Mouse (Mus musculus): ENCODE results near the gene Atic. TPM values are rescaled to one million over a fixed set of nuclear protein-coding genes. Genes with fewer than 3 reads are reported as not detected.
A peak's percentile ranks its signal among the peaks of the same experiment; 100 is the strongest.

Atic gene
- polyA plus RNA-seq (2015; fragmentation: Nextera tagmentation; extraction: Ambion mirVana): 27.5 and 28.0 TPM in 2 replicates

GRCm38 (mm10) chr1:71556688-71557612 lies at the start of gene Atic:
TSS of gene Atic (plus strand) at chr1:71557150.
- WGBS: under 1% methylated on average over 54 of the region's 55 CpGs
- peak; percentile 99 for ATAC-seq
- Histone ChIP-seq H3K27ac (peak within 1 kb of the TSS; percentile 54), H3K9me3 (no peaks in the 10 kb centered on the region; the same call in 1 of the 2 replicates), H3K4me2 (replicated peaks) (peak within 1 kb of the TSS; percentile 82), H3K9ac (replicated peaks) (peak within 1 kb of the TSS; percentile 75), H3K4me1 (replicated peaks) (peaks cover 12% of the 10 kb centered on the region), H3K4me3 (replicated peaks) (peak within 1 kb of the TSS; percentile 59), H3K27me3 (no peaks in the 10 kb centered on the region), H3K36me3 (peaks cover 24% of the 10 kb centered on the region)

- ATAC-seq: peak; percentile 93
- Histone ChIP-seq H3K4me1 (replicated peaks) (peaks cover 14% of the 10 kb centered on the region), H3K4me2 (replicated peaks) (peak overlapping the region; percentile 30), H3K27ac (peak overlapping the region; percentile 57), H3K36me3 (no peaks in the 10 kb centered on the region), H3K9ac (replicated peaks) (no peak overlapping the region), H3K9me3 (no peaks in the 10 kb centered on the region), H3K4me3 (replicated peaks) (no peak overlapping the region), H3K27me3 (no peaks in the 10 kb centered on the region)
- 4% methylated on average over 9 of the region's 9 CpGs for WGBS
These were observed 49.7 kb upstream of the Atic start for GRCm38 (mm10) chr1:71507251-71507650.

GRCm38 (mm10) chr1:71515041-71515440 lies 41.9 kb upstream of the Atic start:
- Histone ChIP-seq H3K4me3 (replicated peaks) (no peak overlapping the region), H3K36me3 (no peaks in the 10 kb centered on the region), H3K9me3 (no peaks in the 10 kb centered on the region), H3K4me1 (replicated peaks) (no peaks in the 10 kb centered on the region), H3K27ac (no peak overlapping the region), H3K27me3 (no peaks in the 10 kb centered on the region), H3K4me2 (replicated peaks) (no peak overlapping the region), H3K9ac (replicated peaks) (no peak overlapping the region)
- no peak for ATAC-seq
- WGBS: 91% methylated on average over 4 of the region's 4 CpGs

DNA sequence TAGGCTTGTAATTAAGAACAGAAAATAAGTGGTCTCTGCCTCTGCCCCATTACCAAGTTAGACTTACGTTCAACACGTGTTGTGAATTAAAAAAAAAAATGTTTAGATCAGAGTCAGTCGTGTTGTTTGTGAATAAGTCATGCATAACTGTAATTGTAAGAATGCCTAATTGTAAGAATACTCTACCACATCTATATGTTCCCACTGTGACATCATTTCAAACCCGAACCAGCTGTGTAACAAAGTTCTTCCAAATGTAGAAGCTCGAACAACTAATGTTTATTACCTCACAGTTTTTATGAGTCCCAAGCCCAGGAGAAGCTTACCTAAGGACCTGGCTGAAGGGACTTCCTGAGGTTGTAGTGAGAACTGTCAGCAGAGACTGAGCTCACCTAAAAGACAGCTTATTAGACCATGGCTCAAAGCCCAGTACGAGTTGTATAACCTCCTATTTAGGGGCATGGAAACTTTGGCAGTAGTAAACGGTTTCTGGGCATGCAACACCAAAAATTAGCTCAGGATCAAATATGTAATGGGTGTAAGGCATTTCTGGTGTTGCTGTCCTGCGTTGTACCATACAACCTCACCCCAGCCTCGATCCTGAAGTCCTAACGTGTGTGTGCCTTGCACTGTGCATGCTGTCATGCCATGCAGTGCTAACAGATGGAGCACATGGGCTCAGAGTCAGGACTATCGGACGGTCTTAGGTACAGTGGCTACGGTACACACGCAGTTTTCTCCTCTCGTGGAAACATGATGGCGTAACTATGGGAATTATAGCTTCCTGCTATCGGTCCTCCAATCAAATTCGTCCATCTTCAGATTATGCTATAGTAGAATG lies 27.9 kb upstream of the Atic start:
- no peaks in the 10 kb centered on the region for H3K4me1 ChIP-seq (replicated peaks)
- no peak overlapping the region for H3K4me2 ChIP-seq (replicated peaks)
- H3K27me3 ChIP-seq: no peaks in the 10 kb centered on the region
- H3K9me3 ChIP-seq: no peaks in the 10 kb centered on the region
- 90% methylated on average over 18 of the region's 18 CpGs for WGBS
- no peak overlapping the region for H3K27ac ChIP-seq
- H3K36me3 ChIP-seq: no peaks in the 10 kb centered on the region
- no peak for ATAC-seq
- no peak overlapping the region for H3K9ac ChIP-seq (replicated peaks)
- H3K4me3 ChIP-seq (replicated peaks): no peak overlapping the region

GRCm38 (mm10) chr1:71530779-71531178 lies 26.2 kb upstream of the Atic start:
- no peaks in the 10 kb centered on the region for H3K9me3 ChIP-seq
- H3K27ac ChIP-seq: no peak overlapping the region
- 87% methylated on average over 2 of the region's 2 CpGs for WGBS
- ATAC-seq: no peak
- H3K36me3 ChIP-seq: no peaks in the 10 kb centered on the region
- no peaks in the 10 kb centered on the region for H3K27me3 ChIP-seq
- H3K4me3 ChIP-seq (replicated peaks): no peak overlapping the region
- H3K4me2 ChIP-seq (replicated peaks): no peak overlapping the region
- no peaks in the 10 kb centered on the region for H3K4me1 ChIP-seq (replicated peaks)
- H3K9ac ChIP-seq (replicated peaks): no peak overlapping the region

- 25% methylated on average over 7 of the region's 7 CpGs for WGBS
These were observed 25.3 kb upstream of the Atic start for GRCm38 (mm10) chr1:71531653-71532052.

GRCm38 (mm10) chr1:71539641-71540040 lies 17.3 kb upstream of the Atic start:
- H3K36me3 ChIP-seq: no peaks in the 10 kb centered on the region
- H3K4me3 ChIP-seq (replicated peaks): no peak overlapping the region
- no peak overlapping the region for H3K27ac ChIP-seq
- no peak overlapping the region for H3K4me2 ChIP-seq (replicated peaks)
- H3K4me1 ChIP-seq (replicated peaks): no peaks in the 10 kb centered on the region
- no peak overlapping the region for H3K9ac ChIP-seq (replicated peaks)
- WGBS: 82% methylated on average over 4 of the region's 4 CpGs
- H3K27me3 ChIP-seq: no peaks in the 10 kb centered on the region
- ATAC-seq: no peak
- H3K9me3 ChIP-seq: no peaks in the 10 kb centered on the region

More at GRCm38 (mm10) chr1:71531653-71532052, 25.3 kb upstream of the Atic start:
- Histone ChIP-seq H3K4me1 (replicated peaks) (no peaks in the 10 kb centered on the region), H3K9ac (replicated peaks) (no peak overlapping the region), H3K36me3 (no peaks in the 10 kb centered on the region), H3K27me3 (no peaks in the 10 kb centered on the region), H3K27ac (no peak overlapping the region), H3K9me3 (no peaks in the 10 kb centered on the region), H3K4me2 (replicated peaks) (no peak overlapping the region), H3K4me3 (replicated peaks) (no peak overlapping the region)
- no peak for ATAC-seq

GRCm38 (mm10) chr1:71540437-71540836 lies 16.5 kb upstream of the Atic start:
- H3K27me3 ChIP-seq: no peaks in the 10 kb centered on the region
- H3K4me1 ChIP-seq (replicated peaks): no peaks in the 10 kb centered on the region
- no peak overlapping the region for H3K4me3 ChIP-seq (replicated peaks)
- no peak for ATAC-seq
- no peak overlapping the region for H3K9ac ChIP-seq (replicated peaks)
- H3K4me2 ChIP-seq (replicated peaks): no peak overlapping the region
- 90% methylated on average over 3 of the region's 3 CpGs for WGBS
- no peaks in the 10 kb centered on the region for H3K9me3 ChIP-seq
- H3K27ac ChIP-seq: no peak overlapping the region
- no peaks in the 10 kb centered on the region for H3K36me3 ChIP-seq

GRCm38 (mm10) chr1:71550626-71551195 lies 6.2 kb upstream of the Atic start:
- H3K36me3 ChIP-seq: no peaks in the 10 kb centered on the region
- H3K4me3 ChIP-seq (replicated peaks): no peak overlapping the region
- no peak overlapping the region for H3K4me2 ChIP-seq (replicated peaks)
- no peak overlapping the region for H3K9ac ChIP-seq (replicated peaks)
- no peaks in the 10 kb centered on the region for H3K4me1 ChIP-seq (replicated peaks)
- H3K9me3 ChIP-seq: no peaks in the 10 kb centered on the region
- H3K27ac ChIP-seq: no peak overlapping the region
- no peak for ATAC-seq
- 79% methylated on average over 10 of the region's 10 CpGs for WGBS
- no peaks in the 10 kb centered on the region for H3K27me3 ChIP-seq

- Histone ChIP-seq H3K36me3 (peaks cover 48% of the 10 kb centered on the region), H3K27me3 (no peaks in the 10 kb centered on the region), H3K4me3 (replicated peaks) (no peak overlapping the region), H3K4me2 (replicated peaks) (no peak overlapping the region), H3K9ac (replicated peaks) (no peak overlapping the region), H3K4me1 (replicated peaks) (peaks cover 12% of the 10 kb centered on the region), H3K9me3 (no peaks in the 10 kb centered on the region; the same call in 1 of the 2 replicates), H3K27ac (no peak overlapping the region)
- 97% methylated on average over 4 of the region's 4 CpGs for WGBS
- no peak for ATAC-seq
These were observed 3.7 kb downstream of the Atic start for GRCm38 (mm10) chr1:71560626-71561025.

GRCm38 (mm10) chr1:71564291-71564690 lies 7.3 kb downstream of the Atic start:
- Histone ChIP-seq H3K4me1 (replicated peaks) (no peaks in the 10 kb centered on the region), H3K4me2 (replicated peaks) (no peak overlapping the region), H3K36me3 (peaks cover 77% of the 10 kb centered on the region), H3K27me3 (no peaks in the 10 kb centered on the region), H3K27ac (no peak overlapping the region), H3K4me3 (replicated peaks) (no peak overlapping the region), H3K9me3 (no peaks in the 10 kb centered on the region; the same call in 1 of the 2 replicates), H3K9ac (replicated peaks) (no peak overlapping the region)
- no peak for ATAC-seq
- whole genome bisulfite sequencing: 95% methylated on average over 7 of the region's 7 CpGs
